Mouse (Mus musculus) naive thymus-derived CD4-positive, alpha-beta T cell, adult 2 months (primary cell): ENCODE measurements around the gene Olfr279.

ENCODE experiments used
- DNase-seq: peaks from one replicate; pipeline ENCODE4 v3.0.0-alpha.2; 2011; ENCODE audit warnings: low read depth

Olfr279 gene

DNA sequence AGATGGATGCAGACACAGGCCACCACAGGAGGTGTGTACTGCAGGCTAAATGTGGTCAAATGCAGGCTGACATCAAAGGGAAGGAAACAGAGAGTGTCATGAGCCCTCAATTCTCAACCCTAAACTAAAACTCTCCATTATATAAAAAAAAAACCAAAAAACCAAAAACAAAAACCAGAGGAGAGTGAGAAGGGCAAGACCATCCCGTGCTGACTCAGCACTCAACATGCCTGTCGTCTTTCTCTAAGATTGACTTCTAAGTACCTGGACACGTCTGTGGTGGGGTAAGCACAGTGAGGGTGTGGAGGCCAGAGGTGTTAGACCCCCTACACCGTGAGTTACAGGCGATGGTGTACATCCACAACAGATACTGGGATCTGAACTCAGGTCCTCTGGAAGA, 54.6 kb downstream of the Olfr279 start:
- no peak for DNase-seq
